Mouse (Mus musculus): Measurements from ENCODE around the gene 2700049A03Rik.
A peak's percentile ranks its signal among the peaks of the same experiment; 100 is the strongest.
"Not testable (repeated sequence)": the region's sequence is repeated elsewhere in the genome, so short reads cannot be mapped to it uniquely, and the experiment has no call there.

The 2700049A03Rik gene

DNA sequence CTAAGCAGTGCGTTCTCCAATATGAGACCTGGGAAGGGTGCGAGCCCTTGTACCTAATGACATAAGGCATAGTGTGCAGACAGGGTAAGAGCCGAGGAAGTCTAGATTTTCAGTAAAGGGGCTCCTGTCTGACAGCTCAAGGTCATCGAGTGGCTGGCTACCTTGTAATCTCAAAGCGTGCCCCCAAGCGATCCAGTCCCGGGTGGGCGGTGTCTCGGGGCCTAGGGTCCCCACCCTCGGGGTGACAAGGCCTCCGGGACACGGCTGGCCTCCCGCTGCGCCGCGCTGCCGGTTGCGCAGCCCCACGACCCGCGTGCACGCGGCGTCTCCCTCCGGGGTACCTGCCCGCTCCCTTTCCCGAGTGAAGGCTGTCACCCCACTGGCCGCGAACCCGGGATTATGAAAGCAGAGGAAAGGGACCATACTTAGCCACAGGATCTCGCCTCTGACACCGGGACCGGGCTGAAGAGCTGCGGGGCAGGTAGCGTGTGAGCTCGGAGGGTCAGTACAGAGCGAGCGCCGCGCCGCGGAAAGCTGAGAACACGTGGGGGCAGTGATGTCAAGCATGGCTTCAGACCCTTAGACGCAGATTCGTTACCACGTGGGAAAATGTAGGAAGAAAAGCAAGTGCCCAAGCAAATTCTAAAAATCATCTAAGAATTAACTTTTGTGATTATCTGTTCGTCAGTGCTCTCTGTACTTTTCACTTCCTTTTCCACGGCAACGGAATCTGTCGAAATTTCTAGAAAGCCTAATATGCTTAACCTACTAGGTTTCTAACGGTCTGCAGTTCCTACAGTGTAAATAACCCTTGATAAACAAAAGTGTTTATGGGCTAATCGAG is at the start of gene 2700049A03Rik, which contains the start of gene Timm9:
2700049A03Rik (plus strand) TSS at position 719 of the 844 bp plus-strand sequence.
Timm9 (minus strand) TSS at position 555 of the 844 bp plus-strand sequence.
- DNase-seq (ENCODE audit: low read depth, low spot score): peak; percentile 88

DNA sequence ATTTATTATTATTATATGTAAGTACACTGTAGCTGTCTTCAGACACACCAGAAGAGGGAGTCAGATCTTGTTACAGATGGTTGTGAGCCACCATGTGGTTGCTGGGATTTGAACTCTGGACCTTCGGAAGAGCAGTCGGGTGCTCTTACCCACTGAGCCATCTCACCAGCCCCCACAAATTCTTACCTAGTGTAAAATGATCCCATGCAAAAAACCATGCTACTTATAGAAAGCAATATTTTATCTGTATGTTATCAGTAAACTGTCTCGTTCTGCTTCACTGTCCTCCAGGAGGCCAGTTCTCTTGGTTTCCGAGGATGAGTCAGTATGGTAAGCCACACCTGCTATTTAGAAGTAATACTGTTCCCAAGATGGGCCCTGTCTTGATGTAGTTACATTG is 32.4 kb upstream of the 2700049A03Rik start:
- not testable (repeated sequence) for DNase-seq (ENCODE audit: low read depth, low spot score)

DNA sequence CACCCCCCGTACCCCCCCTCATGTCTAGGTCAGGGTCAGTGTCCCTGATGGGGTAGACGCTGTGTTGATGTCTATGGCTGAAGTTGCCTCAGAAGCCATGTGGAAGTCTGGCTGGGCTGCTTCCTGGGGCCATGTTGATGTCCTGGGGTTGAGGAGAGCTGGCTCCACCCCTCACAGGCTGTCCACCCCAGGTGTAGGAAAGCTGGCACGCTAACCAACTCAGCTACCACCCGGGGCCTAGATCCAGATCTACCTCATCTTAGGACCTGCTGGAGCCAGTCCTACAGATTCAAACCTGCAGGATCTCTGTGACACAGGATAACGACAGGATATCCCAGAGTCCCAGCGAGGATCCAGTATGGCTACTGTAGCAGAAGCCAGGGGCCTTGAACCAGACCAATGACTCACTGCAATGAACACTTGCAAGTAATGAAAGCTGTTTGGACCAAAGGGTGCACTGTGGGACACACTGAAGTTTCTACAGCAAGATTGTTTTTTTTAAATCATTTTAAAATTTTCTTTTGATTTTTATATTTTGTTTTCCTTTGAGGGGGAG is 29.4 kb upstream of the 2700049A03Rik start:
- no peak for DNase-seq (ENCODE audit: low read depth, low spot score)

DNA sequence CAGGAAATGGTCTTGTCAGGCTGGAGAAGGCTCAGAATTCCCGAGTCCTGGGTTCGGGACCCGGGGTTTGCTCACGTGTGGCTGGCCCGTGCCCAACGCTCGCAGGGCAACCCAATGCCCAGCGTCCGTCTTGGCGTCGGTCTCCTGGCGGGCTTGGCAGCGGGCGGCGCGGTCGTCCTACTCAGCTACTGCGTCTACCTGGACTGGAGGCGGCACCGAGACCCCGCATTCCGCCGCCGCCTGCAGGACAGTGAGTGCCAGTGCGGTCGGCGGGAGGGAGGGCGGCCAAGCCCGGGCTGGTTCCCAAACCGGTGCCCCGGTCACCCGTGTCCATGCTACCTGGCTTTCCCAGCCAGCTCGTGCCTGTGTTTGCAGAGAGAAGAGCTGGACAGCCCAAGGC is 25.3 kb upstream of the 2700049A03Rik start, which contains the start of gene Tomm20l:
Tomm20l (plus strand) TSS at position 98 of the 400 bp plus-strand sequence.
- DNase-seq (ENCODE audit: low read depth, low spot score): peak; percentile 8

DNA sequence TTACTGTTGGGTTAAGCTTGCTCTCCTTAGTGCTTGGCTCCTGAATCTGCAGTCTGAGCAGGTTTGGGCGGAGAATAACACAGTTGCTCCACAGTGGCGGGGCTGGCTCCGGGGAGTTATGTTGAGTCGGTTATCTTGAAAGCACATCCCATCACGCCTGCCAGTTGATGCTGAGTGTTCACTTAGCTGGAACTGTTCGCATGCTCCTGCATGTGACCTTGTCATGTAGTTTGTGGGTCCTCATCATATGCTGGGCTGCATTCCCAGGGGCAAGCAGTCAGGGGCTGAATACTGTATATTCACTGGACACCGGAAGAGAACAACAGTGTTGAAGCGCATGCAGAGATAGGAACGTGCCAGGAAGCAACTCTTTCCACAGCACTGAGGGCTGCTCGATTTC is 23.6 kb upstream of the 2700049A03Rik start:
- no peak for DNase-seq (ENCODE audit: low read depth, low spot score)

DNA sequence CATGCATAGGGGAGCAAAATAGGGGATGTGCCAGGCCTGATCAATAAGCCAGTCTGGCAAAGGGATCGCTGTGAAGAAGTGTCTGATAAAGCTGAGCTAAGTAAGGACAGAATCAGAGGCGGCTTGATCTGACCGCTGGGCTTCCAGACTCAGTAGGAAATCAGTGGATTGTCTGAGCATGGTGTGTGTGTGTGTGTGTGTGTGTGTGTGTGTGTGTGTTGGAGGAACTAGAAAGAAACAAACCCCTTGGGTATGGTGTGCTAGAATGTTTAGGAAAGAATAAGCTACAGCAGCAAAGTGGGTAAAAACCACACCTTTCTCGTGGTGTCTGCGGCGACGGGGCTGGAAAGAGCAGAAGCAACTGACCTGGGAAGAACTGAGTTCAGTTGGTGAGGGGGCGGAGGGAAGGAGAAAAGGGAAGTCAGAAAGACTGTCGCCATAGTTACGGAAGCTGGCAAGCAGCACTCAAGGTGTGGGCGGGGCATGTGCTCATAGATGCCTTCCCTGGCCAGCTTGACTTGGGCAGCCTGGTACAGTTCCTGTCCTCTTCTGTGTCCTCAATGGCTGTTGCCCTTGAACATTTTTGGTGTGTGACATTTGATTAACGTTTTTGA is 22.9 kb upstream of the 2700049A03Rik start:
- DNase-seq (ENCODE audit: low read depth, low spot score): peak; percentile 80

DNA sequence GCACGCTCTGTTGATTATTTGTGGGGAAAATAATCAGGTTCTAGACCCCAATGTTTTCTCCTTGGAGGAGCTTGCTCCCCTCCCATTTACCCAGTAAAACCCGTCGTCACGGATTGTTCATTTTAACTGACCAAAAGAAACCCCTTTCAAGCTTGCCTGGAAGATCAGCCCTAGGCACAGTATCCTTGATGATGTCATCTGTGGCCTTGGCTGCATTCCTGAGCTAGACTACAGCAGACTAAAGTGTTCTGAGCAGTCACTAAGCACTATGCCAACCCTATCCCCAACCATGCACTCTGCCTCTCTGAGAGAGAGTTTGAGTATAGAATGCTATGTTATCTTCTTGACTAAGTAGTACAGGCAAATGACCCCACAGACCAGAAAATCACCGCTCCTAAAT is 20.2 kb upstream of the 2700049A03Rik start:
- DNase-seq (ENCODE audit: low read depth, low spot score): no peak

DNA sequence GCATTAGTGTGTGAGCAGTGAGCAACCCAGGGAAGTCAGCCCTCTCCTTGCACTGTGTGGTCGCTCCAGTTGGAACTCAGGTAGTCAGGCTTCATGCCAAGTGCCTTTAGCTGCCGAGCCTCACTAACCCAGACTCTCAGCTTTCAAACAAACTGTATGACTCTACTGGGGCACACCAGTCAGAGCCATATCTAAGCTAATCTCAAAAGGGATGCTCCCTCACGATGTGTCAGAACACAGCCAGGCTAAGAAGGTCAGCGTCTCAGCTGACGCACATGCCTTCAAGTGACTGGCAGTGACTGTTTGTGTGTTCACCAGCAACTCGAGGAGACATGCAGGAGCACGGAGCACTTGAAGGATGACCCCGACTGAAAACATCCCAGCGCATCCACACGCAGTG is 13.9 kb upstream of the 2700049A03Rik start:
- DNase-seq (ENCODE audit: low read depth, low spot score): no peak

DNA sequence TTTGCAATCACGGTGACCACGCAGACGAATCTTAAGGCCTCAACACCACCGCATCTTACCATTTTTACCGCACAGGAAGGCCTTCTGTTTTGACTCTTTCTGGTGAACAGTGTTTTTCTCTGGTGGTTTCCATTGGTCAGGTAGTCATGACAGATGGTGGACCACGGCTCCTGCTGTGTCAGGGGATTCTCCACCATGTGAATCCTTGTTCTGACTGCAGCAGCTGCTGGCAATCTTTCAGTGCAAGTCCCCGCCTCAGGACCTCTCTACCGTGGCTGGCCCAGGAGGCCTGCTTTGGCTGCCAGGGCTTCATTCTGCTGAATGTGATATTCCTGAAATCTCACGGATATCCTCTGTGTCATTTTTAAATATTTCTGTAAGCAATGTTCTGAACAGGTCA is 13.4 kb upstream of the 2700049A03Rik start:
- no peak for DNase-seq (ENCODE audit: low read depth, low spot score)

DNA sequence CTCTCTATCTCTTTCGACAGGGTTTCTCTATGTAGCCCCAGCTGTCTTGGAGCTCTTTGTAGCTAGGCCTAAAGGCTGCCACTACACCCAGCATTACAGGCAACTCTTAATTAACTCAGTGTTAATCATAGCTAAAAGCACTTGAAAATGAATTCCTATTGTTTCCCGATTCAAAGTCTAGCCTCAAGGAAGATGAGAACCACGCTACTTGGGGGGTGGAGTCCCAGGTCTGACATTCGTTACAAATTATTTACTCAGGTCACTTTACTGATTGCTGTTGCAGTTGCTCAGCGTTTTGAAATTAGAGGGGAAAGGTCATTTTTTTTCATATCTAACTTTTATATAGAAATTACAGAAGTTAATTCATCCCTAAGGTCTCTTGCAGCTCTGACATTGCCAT is 1.1 kb upstream of the 2700049A03Rik start:
- DNase-seq (ENCODE audit: low read depth, low spot score): no peak

DNA sequence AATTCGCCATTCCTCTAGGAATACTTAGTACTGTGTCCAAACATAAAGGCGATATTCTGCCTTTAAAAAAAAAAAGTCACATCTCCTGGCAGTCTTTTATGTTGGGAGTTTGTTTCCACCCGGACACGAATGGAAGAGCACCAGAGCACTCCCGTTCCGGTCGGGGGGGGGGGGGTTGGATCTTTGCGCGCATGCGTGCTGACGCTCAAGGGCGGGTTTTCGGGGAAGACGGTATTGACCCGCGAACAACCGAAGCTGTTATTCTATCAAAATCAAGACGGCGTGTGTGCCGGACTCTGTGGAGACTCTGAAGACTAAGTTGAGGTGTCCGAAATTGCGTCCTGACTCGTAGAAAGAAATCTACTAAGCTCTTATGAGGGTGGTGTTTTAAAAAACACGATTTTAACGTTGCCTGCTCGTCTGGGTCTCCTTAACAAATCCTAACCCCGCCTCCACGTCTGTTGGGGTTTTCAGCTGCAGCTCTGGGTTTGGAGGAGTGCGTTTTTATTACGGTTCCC is 385 bp downstream of the 2700049A03Rik start:
- DNase-seq (ENCODE audit: low read depth, low spot score): peak; percentile 95

DNA sequence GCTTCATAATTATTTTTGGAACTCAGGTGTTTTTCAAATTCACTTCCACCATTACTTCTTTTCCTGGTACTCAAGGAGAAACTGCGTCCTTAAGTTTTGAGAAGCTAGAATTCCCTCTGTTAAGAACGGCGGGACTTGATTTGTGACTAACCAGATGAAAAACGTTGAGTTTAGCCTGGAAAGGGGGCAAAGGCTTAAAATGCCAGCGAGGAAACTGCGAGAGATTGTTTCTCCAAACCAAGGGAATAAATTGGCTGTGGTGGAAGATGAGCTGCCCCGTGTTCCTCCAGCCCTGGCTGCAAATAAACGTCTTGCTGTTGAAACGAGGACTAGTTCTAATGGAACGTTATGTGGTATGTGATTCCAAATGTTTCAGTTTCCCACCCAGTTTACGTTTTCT is 1.0 kb downstream of the 2700049A03Rik start:
- no peak for DNase-seq (ENCODE audit: low read depth, low spot score)

DNA sequence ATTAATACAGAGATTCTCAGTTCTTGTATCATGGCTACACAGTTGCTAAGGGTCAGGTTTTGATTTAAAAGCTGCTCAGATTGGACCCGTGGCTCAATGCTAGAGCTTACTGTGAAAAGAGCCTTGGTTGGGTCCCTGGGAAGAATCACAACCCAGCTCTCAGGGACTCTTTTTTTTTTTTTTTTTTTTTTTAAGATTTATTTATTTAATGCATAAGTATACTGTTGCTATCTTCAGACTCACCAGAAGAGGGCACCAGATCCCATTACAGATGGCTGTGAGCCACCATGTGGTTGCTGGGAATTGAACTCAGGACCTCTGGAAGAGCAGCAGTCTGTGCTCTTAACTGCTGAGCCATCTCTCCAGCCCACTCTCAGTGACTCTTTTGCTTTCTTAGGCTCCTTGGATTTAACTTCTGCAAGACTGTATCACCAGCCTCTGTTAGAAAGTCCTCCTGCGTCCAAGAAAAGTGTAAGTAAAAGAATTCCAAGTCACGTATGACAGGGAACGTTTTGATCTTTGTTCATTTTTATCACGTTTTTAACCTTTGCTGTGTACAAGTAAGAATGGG is 2.7 kb downstream of the 2700049A03Rik start:
- peak; percentile 20 for DNase-seq (ENCODE audit: low read depth, low spot score)

DNA sequence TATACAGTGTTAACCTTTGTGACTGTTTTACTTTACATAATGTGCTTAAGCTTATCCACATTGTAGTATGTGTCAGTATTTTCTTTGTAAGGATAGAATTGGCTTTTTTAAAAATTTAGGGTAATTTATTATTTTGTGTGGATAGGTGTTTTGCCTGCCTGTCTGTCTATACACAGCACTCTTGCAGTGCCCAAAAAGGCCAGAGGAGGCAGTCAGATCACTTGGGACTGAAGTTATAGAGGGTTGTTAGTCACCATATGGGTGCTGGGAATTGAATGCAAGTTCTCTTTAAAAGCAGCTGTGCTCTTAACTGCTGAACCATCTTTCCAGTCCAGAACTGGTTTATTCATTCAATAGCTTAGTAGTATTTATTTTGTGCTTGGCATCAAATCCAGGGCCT is 4.5 kb downstream of the 2700049A03Rik start:
- DNase-seq (ENCODE audit: low read depth, low spot score): no peak

DNA sequence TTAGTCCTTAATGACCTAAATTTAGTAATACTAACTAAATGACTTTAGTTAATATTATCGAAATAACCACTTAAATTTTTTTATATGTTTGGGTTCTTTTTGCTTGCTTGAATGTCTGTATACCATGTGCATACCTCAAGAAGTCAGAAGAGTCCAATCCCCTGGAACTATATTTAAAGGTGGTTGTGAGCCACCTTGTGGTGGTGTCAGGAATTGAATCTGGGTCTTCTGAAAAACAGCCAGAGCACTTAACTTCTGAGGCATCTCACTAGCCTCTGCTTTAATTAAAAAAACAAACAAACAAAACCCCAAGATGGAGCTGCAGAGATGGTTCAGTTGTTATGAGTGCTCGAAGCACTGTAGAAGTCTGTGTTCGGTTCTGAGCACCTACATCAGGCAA is 11.0 kb downstream of the 2700049A03Rik start:
- DNase-seq (ENCODE audit: low read depth, low spot score): peak; percentile 61

DNA sequence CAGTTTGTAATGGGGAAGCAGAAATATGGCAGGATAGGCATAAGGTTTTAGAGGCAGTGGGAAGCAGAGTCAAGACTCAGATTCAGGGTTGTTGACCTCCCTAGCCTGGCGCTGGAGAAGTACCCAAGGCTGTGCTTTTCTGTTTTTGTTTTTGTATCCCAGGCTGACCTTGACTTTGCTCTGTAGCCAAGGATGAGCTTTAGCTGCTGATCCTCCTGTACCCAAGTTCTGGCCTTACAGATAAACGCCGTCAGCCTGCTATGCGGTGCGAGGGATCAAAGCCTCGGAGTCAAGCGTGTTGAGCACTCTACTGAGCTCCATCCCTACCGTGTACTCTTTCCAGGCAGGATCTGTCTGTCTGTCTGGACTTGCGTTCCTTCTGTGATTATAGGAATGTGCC is 12.2 kb downstream of the 2700049A03Rik start:
- no peak for DNase-seq (ENCODE audit: low read depth, low spot score)

DNA sequence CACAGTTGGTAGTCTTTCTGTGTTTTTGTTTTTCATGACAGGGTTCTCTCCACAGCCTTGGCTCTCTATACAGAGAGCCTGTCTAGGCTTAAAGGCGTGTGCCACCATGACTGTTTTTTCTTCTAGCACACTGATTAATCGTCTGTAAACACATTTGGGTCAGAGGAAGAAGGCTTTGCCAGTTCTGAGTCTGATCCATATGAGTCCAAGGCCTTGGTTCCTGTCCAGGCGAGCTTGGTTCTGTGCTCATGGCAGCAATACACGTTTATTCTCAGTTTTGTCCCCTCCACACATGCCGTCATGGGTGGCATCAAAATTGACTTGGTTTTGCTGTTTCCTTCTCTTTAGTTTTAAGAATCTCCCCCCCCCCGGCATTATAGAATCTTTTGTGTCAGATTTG is 12.8 kb downstream of the 2700049A03Rik start:
- DNase-seq (ENCODE audit: low read depth, low spot score): no peak

DNA sequence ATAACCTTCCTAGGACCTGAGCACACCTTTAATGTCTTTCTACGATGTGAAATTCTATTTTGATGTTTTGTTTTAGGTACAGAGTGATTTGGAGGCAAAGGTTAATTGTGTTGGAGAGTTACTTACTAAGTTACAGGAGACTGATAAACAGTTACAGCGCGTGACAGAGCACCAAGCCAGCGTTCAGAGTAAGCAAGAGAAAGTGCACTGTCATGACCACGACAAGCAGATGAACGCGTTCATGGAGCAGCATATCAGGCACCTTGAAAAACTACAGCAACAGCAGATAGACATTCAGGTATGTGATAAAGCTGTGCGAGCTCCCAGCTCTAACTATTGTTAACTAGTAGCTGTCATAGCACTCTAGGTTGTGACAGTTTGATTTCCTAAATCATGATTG is 13.5 kb downstream of the 2700049A03Rik start:
- no peak for DNase-seq (ENCODE audit: low read depth, low spot score)

DNA sequence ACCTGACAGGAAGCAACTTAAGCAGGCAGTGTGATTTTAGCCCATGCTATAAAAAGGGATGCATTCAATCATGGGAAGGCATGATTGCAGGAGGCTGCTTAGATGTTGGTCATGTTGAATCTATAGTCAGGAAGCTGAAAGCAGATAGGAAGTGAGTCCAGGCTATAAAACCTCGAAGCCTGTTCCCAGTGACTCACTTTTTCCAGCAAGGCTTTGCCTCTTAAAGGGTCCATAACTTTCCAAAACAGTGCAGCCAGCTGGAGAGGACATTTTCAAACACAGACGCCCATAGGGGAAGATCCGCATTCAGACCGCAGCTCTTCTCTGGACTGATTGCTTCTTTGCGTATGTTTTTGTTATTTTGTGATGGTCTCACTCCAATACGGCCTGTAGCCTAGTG is 18.3 kb downstream of the 2700049A03Rik start:
- no peak for DNase-seq (ENCODE audit: low read depth, low spot score)

DNA sequence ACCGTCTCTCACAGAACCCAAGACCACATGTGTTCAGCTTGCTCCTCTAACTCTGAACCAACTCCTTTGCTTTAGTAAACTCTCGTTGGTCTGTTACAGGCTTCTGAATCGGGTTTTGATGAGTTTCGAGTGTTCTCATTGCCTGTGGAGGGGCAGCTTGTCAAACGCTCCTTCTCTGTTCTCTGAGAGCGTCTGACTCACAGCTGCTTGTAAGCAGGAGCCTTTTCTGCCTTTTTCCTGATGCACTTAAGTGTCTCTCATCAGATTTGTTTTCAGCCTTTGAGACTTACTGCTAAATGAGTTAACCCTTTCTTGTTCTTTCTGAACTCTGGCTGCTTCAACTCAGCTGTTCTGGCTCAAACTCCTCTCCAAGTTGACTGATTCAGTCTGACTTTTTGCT is 21.3 kb downstream of the 2700049A03Rik start:
- DNase-seq (ENCODE audit: low read depth, low spot score): no peak

DNA sequence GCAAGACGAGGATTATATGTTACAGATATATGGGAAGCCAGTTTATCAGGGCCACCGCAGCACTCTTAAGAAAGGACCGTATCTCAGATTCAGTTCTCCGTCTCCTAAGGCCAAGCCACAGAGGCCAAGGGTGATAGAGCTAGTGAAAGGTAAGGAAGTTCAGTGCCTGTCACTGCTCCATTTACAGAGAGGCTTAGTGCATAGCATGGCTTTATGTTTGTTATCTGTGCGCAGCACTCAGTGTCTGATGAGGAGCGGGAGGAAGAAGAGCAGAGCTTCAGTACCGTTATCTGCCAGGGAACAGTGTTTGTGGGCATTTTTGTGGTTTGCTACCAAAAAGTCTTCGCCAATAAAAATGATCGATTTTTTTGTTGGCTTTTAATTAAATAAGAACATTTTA is 27.8 kb downstream of the 2700049A03Rik start:
- DNase-seq (ENCODE audit: low read depth, low spot score): no peak

DNA sequence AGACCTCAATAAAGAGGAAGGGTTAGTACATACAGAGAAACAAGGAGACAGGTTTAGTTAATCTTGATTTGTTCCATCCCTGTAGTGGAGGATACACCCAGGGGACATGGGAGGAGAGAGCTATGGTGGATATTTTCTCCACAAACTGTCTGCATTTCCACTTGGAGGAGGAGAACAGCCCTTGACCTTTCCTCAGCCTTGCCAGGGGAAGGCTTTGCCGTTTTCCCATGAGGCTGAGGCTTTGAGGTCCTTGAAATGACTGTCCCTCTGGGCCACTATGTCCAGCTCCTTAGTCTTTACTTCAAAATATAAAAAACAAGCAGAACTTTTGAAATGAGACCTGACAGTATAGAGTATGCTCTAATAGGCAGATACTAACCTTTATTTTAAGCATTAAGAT is 33.3 kb downstream of the 2700049A03Rik start:
- DNase-seq (ENCODE audit: low read depth, low spot score): no peak
